Mouse (Mus musculus) CD4-positive helper T cell, adult 2 months (primary cell): ENCODE measurements at regions not wholly inside any gene's neighbourhood (a gene's known extent, or its start where the extent isn't known, plus 50 kb on each side); places are given as distances from the start of the nearest gene placed in this dataset.

Experiments
- DNase-seq: peaks from one replicate; pipeline ENCODE4 v3.0.0-alpha.2; 2012; ENCODE audit warnings: low read depth, missing footprints, low spot score

DNA sequence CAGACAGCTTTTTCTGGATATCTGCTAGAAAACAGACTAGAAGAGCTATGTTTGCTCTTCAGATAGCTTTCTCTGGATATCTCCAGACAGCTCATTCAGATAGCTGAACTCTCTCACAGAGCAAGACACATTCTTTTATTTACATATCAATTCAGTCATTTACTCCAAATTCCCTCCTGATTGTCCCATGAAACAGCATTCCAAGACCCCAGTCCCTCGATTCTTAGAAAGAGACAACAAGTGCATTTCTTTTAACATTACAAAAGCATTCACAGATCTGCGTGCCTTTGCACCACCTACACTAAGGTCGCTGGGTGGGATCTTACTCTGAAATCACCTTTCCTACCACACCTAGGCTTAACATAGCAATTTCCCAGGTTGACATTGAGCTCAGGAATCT is 1039.5 kb upstream of the Ddx18 start:
- no peak for DNase-seq

DNA sequence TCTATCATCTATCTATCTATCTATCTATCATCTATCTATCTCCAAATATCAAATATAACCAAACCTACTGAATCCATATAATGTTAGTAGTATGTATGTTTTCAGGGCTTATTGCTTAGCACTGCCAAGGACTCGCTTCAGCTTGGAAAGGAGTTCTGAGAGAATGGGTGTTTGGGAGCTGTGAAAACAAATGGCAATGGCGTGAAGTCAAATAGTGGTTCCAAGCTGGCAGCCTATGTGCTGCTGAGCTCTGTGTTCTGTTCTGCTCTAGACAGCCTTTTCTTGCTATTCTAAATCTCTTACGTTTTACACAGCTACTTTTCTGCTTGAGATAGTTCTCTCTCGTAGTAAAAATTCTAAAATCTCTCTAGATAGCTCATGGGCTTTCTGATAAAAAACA is 1008.2 kb upstream of the Ddx18 start:
- DNase-seq = no peak

DNA sequence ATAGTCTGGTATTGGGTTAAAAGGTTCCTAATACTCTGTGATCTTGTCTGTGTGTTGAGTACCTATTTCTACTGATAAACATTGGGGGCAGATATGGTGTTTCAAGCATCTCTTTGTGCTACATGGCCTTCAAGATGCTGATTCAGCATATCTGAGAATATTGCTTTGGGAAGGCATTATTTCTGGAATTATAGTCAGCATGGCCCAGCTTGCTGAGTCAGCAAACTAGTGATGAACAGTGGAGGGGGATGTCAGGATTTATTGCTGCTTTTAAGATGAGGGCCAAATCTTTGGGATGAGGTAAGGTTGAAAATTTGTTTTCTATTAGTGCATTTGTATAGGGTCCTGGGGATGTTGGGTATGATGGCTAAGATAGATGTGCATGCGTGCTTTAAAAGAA is 983.8 kb upstream of the Ddx18 start:
- DNase-seq = no peak

DNA sequence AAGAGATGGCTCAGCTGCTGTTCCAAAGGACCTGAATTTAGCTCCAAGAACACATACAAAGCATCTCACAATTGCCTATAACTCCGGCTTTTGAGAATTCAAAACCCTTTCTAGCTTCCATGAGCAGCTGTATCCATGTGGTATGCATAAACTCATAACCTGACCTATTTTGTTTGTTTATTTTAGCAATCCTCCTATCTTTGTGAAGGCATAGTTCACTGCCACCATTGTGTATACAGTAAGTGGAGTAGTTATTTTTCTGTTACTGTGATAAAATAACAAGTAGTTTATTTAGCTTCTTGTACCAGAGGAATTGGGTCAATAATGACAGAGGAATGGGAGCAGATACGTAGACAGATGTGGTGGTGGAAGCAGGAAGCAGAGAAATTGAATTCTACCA is 941.8 kb upstream of the Ddx18 start:
- DNase-seq = no peak

DNA sequence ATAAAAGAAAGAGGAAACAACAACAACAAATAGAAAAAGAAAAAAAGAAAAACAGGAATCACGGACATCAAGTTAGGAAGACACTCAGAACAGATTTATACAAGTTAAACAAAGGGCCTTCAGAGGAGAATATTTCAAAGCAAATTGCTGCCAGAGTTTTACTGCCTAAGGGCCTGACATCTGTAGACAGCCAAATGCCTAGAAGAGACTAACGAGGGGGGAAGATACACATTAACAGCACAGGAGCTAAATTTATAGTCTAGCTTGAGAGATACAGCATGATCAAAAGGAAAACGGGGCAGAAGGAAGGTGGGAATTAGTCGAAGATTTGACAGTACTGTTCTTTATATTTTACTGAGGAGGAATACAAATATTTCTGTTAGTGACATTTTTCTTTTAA is 933.9 kb upstream of the Ddx18 start:
- no peak for DNase-seq

DNA sequence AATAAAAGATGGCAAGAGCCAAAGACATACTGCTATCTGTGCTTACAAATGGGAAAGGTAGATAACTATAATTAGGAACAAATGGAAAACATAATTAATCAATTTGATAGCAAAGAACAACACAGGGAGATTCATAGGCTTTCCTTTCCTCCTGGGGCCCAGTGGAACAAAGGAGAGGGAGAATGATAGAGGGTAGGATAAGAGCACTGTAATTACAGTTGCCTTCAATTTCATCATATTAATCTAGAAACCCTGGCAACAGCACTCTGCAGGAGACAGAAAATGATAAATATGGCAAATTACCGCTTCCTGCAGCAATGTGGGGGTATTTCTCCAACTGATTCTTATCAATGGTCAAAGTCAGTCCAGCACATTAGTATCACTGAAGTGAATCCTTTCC is 910.2 kb upstream of the Ddx18 start:
- DNase-seq = no peak

DNA sequence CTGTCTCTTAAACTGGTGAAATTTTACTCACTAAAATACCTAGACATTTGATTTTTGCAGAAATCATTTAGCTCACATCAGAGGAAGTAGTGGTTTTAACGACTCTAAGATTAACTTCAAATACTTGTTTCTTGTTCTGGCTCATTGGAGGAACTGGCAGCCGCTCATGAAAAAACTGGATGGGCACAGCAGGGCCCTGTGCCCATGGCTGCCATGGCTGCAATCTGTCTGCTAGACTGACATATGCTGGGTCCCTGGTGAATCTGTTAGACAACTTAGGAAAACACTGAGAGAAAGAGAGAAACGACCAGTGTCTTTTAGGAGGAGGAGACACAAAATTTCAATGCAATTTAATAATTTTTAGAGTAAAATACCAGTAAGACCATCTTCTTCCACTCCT is 896.1 kb upstream of the Ddx18 start:
- DNase-seq = no peak

DNA sequence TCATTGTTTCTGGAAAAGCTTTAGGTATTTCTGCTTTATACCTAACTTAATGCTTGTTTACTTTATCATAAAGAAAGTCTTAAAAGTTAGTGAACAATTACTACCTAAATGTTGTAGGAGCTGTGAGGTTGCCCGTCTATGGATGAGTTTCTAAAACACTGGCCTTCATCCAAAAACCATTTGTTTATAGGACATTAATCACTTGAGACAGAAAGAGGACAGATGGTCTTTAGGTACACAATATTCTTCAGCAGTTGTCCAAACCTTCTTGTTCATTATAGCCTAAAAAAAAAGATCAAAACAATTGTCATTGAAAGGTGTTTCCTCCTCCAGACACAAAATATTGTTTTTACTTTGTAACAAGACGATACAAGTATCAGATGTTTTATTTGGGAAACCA is 891.3 kb upstream of the Ddx18 start:
- no peak for DNase-seq

DNA sequence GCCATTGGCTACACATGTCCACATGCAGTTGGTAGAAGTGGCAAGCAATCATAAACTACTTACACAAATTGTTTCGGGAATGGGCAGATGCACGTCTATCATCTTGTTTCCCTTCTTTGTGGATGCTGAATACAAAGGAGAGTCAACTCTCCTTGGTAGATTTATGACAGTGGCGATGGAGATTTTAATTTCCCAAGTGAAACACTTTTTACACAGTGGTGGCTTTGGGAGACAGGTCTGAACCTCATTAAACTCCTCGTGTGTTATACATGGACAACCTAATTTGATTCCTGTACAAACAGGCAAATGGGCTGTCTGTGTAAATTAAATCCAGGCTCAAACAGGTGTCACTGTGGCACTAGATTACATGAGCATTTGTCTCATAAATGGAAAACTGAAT is 887.1 kb upstream of the Ddx18 start:
- DNase-seq = no peak

DNA sequence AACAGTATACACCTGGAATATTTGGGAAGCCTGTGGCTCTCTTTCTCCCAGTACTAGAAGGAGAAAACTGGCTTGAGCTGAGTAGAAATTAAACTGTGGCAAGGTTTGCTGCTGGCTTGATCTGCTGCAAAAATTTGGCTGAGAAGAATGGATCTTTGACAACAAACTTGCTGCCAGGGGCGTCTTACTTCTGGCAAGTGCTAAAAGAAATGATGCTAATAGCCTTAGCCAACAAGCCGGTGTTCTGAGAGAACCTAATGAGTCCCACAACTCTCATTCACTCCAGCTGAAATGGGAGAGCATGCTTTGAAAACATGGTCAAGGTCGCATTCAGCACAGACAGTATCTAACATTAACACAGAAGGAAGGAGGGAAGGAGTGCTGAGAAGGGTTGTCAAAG is 885.8 kb upstream of the Ddx18 start:
- DNase-seq = no peak

DNA sequence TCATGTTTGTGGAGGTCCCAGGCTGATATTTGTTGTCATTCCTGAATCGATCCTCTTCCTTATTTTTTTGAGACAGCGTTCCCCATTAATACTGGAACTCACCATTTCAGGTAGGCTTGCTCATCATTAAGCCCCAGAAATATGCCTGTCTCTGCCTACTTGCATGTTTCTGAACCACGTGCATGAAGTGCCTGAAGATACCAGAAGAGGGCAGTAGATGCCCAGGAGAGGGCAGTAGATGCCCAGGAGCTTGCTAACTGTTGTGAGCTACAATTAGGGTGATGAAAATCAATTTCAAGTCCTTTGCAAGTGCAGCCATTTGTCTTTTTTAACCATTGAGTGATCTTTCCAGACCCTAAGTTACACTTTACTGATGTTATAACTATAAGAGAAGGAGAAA is 871.6 kb upstream of the Ddx18 start:
- DNase-seq = no peak

DNA sequence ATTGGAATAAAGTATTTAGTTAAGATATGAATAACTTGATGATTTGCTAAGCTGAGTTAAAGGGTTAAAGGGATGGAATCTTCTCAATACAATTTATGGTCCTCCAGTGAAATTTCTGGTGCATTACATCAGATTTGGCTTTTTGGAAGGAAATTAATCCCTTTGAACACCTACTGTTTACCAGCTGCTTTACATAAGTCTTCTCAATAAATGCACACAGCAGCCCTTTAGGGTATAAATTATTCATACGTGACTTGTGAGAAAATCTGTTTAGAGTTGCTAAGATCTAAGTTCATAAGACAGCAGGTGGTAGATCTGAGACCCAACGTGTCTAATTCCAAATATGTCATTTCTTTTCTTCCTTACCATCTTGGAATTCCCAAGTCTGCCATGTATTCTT is 855.7 kb upstream of the Ddx18 start:
- DNase-seq = no peak

DNA sequence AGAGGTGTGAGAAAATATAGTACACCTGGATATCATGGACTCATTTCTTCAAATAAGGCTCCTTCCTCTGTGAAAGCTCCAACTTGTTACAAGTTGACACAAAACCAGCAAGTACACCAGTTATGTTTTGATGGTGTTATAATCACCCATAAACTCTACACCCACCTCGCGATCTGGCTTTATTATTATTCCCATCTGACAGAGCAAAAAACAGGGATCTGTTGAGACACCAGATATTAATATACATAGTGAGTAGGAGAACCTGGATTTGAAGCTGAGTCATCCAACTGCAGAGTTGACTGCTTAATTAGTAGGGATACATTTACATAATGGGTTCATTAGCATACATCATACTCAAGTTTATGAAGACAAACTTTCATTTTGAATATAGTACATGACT is 828.6 kb upstream of the Ddx18 start:
- DNase-seq = no peak

DNA sequence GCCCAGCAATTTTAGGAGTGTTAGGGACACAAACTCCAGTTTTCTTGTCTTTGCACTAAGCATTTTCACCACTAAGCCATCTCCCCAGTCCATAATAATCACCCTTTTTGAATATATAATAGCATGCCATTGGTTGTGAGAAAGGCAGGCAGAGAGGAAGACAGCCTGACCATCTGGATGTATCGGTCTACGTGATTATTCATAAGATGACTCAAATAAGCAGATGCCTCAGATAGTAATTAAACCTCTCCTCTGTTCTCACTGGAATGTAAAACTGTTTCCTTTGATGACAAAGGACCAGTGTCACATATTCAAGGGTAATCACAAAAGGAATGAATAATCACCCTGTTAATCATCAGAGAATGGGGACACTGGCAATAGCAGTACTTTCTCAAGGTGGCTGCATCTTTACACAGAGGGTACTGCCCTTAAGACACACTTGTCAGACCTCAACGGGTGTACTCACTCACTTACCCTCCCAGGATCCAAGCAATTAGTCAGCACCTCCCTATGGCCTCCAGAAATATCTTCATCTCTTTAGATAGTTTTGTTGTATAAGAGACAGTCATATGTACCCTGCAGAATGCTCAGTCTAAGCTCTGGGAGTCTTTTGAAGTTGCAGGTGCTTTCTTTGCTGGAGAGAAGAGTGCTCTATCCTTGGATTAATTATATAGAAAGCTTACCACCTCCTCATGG is 826.0 kb upstream of the Ddx18 start:
- DNase-seq = no peak

DNA sequence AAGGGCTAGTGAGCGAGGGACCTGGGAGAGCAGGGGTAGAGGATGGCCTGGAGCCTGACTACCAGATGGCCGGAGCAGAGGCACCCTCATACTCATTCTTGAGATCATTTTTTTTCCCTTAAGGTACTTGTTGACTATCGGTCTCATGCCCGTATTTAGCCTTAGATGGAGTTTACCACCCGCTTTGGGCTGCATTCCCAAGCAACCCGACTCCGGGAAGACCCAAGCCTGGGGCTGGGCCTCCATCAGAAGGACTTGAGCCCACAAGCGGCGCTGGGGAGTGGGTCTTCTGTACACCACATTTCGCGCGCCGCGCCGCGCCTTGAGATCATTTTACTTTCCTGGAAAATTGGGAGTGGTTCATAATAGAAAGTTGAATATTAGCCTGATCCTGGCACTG is 789.2 kb upstream of the Ddx18 start:
- peak; percentile 94 for DNase-seq

DNA sequence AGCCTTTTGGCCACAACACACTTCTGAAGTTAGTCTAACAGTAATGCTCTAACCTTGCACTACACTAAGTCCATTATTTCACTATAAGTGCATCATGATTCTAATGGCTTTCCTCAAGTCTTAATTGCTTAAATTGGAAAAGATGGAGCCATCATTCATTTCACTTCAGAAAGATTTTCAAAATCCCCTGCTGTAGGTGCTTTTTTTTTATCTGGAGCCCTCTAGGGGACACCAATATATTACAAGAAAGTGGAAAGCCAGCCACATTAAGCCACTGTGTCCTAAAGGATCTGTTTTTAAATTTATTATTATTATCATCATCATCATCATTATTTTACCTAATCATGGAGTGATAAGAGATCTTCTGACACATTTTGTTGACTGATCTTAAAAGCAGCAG is 783.7 kb upstream of the Ddx18 start:
- DNase-seq = no peak

DNA sequence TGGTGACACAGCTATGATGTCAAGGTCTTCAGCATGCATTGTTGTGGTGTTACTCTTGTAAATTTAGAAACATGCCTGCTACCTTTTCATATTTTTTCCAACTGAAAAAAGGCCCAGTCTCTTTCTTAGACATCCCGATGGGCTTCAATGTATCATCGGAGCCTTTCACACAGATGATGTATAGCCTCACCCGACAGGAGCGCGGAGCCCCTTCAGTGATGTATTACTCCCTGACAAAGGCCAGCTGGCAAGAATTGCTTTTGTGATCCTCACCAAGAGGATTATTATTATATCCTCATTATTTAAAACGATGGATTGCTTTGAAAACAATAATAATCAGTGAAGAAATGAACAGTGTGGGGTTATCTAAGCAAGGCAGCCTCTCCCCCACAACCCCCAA is 765.5 kb upstream of the Ddx18 start:
- DNase-seq = no peak

DNA sequence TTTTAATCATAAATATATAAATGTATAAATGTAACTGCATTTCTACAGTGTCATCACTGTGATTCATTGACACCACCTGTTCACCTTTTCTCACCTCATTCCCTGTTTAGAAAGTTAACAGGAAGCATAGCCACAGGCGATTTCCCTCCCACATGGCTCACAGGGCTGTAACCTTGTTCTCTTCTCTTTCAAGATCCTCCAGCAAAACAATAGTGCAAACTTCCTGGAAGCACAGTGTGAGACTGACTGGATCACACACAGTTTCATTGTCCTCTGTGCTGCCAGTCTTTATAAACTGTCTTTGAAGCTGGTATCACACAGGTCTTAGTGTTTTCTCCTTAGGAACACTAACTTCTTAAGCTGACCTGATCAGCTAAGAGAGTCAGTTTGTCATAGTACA is 760.5 kb upstream of the Ddx18 start:
- DNase-seq = no peak
